Mouse (Mus musculus) liver, embryonic 14.5 days (tissue): ENCODE data around the gene Hist1h2bm. TPM values are rescaled to one million over a fixed set of nuclear protein-coding genes. Genes with fewer than 3 reads are reported as not detected.
A peak's percentile ranks its signal among the peaks of the same experiment; 100 is the strongest.

Source experiments
- ATAC-seq: fragments of 200-750 bp; cut with Nextera tagmentation; 2 replicates; pipeline ENCODE4 v1.8.0; 2017; ENCODE audit warnings: moderate number of reproducible peaks, mild to moderate bottlenecking, moderate library complexity; ENCODE audit not compliant: insufficient read depth
- DNase-seq, 3 experiments: peaks; one replicate each; pipeline ENCODE4 v3.0.0-alpha.2; 2012 to 2013; ENCODE audit warnings: low read depth in 3 of 3, low spot score in 3 of 3
- H3K27ac ChIP-seq: fragments of 300-500 bp; sonication (generic); 2 replicates; pipeline ENCODE4 v1.5.1; 2014; ENCODE audit warnings: moderate library complexity, mild to moderate bottlenecking, control low read depth, inconsistent platforms
- H3K27me3 ChIP-seq: fragments of 300-500 bp; sonication (generic); 2 replicates; pipeline ENCODE4 v1.6.1; 2014; ENCODE audit warnings: mild to moderate bottlenecking, low read length, moderate library complexity; ENCODE audit not compliant: control insufficient read depth, insufficient read depth
- H3K36me3 ChIP-seq: fragments of 300-500 bp; sonication (generic); replicated peaks from 2 replicates; pipeline ENCODE4 v1.6.1; 2014; ENCODE audit warnings: low read depth; ENCODE audit not compliant: control insufficient read depth, insufficient read depth
- H3K4me1 ChIP-seq, 2 experiments: fragments of 200-500 bp in 1 of 2; fragments of 300-500 bp in 1 of 2; sonication (generic) in 1 of 2; replicated peaks; 2 replicates each; pipeline ENCODE4 v1.6.1; 2012 to 2014; ENCODE audit warnings: antibody characterized with exemption in 1 of 2, inconsistent platforms in 1 of 2, low read length in 1 of 2; ENCODE audit not compliant: control insufficient read depth in 2 of 2, insufficient read depth in 2 of 2
- H3K4me2 ChIP-seq: fragments of 300-500 bp; sonication (generic); 2 replicates; pipeline ENCODE4 v1.6.1; 2014; ENCODE audit warnings: low read depth, mild to moderate bottlenecking, control low read depth, moderate library complexity
- H3K4me3 ChIP-seq, 2 experiments: fragments of 200-500 bp in 1 of 2; fragments of 300-500 bp in 1 of 2; sonication (generic) in 1 of 2; 2 replicates each; pipeline ENCODE4 v1.5.1; 2012 to 2014; ENCODE audit warnings: low read depth in 2 of 2, low read length in 2 of 2, mild to moderate bottlenecking in 2 of 2, control low read depth in 1 of 2, inconsistent platforms in 1 of 2, moderate library complexity in 1 of 2; ENCODE audit not compliant: insufficient read depth in 1 of 2
- H3K9ac ChIP-seq: fragments of 300-500 bp; sonication (generic); replicated peaks from 2 replicates; pipeline ENCODE4 v1.6.1; 2014; ENCODE audit warnings: mild to moderate bottlenecking, control low read depth, moderate library complexity
- H3K9me3 ChIP-seq: fragments of 300-500 bp; sonication (generic); 2 replicates; pipeline ENCODE4 v1.6.1; 2016; ENCODE audit warnings: low read length, mixed read lengths; ENCODE audit not compliant: control insufficient read depth
- CTCF ChIP-seq: IDR thresholded peaks from 2 replicates; pipeline ENCODE4 v1.5.1; 2016; ENCODE audit warnings: antibody characterized with exemption, low read depth, control low read depth
- EP300 ChIP-seq: IDR thresholded peaks from 2 replicates; pipeline ENCODE4 v1.6.1; 2016; ENCODE audit warnings: antibody characterized with exemption, low read depth
- WGBS: fragments of 180-500 bp; shearing (Covaris S2); extraction: QIAGEN DNeasy Blood & Tissue Kit; methylation state at CpG from one replicate; pipeline ENCODE4 v1.1.7; 2014; ENCODE audit not compliant: insufficient replicate concordance; 5-methylcytosine and 5-hydroxymethylcytosine counted together
- polyA plus RNA-seq, 2 experiments: library from polyadenylated mRNA; depleted of rRNA in 1 of 2; stranded (reverse) in 1 of 2; unstranded in 1 of 2; fragments of >200 nt; fragmentation: Nextera tagmentation in 1 of 2; extraction: Ambion mirVana in 1 of 2; gene quantifications; 2 replicates each; pipeline versions ENCODE4 v1.2.1 to v1.2.3; 2012 to 2014

Gene Hist1h2bm
- polyA plus RNA-seq, 2 experiments, result 5.0 to 18.2 TPM

DNA sequence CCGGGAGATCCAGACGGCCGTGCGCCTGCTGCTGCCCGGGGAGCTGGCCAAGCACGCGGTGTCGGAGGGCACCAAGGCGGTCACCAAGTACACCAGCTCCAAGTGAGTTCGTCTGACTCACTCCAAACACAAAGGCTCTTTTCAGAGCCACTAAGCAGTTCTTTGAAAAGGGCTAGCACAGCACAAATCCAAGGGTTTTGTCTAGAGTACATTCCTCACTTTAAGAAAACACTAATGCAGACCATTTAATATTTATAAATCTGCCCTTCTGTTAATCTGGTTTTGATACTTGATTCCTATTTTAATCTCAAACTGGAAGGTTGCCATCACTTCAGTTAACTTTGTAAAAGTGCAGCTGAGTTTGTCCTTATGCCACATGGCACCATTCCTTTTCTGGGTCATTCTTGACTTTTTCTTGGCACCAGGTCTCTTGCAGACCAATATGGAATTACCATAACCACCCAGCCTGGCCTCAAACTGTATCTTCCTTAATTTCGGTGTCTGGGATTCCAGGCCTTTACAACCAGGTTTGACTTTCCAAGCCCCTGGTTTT lies 605 bp downstream of the Hist1h2bm start:
- peak overlapping the region; percentile 51 to 57 for H3K4me3 ChIP-seq
- H3K4me2 ChIP-seq, result peak overlapping the region; percentile 80
- DNase-seq, result no peak
- peaks cover 11 to 14% of the 10 kb centered on the region in 2 experiments for H3K4me1 ChIP-seq
- peak overlapping the region; percentile 88 for H3K9ac ChIP-seq
- WGBS, result 3% methylated on average over 11 of the region's 11 CpGs
- peak; percentile 25 for ATAC-seq
- H3K27me3 ChIP-seq, result no peaks in the 10 kb centered on the region
- TF ChIP-seq CTCF (no peak), EP300 (no peak; the same call in 1 of the 2 replicates)
- no peaks in the 10 kb centered on the region for H3K9me3 ChIP-seq
- no peaks in the 10 kb centered on the region for H3K36me3 ChIP-seq
- H3K27ac ChIP-seq, result peak overlapping the region; percentile 98

- H3K4me1 ChIP-seq, result peaks cover 11 to 14% of the 10 kb centered on the region in 2 experiments
- no peaks in the 10 kb centered on the region for H3K27me3 ChIP-seq
- peak overlapping the region; percentile 80 for H3K4me2 ChIP-seq
- no peak for DNase-seq
- peak overlapping the region; percentile 98 for H3K27ac ChIP-seq
- no peaks in the 10 kb centered on the region for H3K9me3 ChIP-seq
- peak overlapping the region; percentile 88 for H3K9ac ChIP-seq
- TF ChIP-seq EP300 (no peak), CTCF (peak; percentile 34)
- no peaks in the 10 kb centered on the region for H3K36me3 ChIP-seq
- 33% methylated on average over 5 of the region's 5 CpGs for WGBS
- ATAC-seq, result no peak
- H3K4me3 ChIP-seq, result peak overlapping the region; percentile 51 to 57; a peak in 3 of 4 replicates
These were observed 1.4 kb downstream of the Hist1h2bm start for GRCm38 (mm10) chr13:21722993-21723836.

DNA sequence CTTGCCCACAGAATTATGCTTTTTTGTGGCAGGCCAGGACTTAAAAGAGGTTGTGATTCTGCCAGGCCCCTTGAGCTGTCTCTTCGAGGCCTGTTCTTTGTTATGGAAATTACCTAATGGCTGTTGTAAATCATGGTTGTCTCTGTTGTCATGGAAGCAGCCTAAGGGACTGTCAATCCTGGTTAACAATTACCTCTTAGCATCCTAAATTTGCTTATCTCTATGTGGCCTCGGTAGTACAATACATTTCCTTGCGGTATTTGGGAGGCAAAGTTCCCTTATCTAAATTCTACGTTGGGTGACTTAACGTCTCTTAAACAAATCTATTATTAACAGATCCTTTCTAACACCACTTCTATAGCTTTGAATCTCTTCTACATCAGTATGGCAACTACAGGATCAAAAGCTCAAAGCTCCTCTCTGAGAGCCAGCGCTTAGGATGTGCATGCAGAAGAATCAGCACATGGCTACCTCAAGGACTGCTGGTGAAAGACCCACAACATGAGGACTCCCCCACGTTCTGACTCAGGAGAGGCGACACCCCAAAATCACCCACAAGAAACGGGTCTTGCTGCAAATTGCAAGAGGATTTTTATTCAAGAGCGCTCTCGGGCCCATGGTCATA lies 6.2 kb downstream of the Hist1h2bm start:
- no peaks in the 10 kb centered on the region for H3K27me3 ChIP-seq
- no peak for ATAC-seq
- WGBS, result 31% methylated on average over 11 of the region's 11 CpGs
- no peak for DNase-seq
- no peaks in the 10 kb centered on the region for H3K36me3 ChIP-seq
- H3K4me1 ChIP-seq, result no peaks in the 10 kb centered on the region; a peak in 2 of 4 replicates
- H3K27ac ChIP-seq, result no peak overlapping the region
- no peak overlapping the region for H3K4me2 ChIP-seq
- H3K4me3 ChIP-seq, result no peak overlapping the region
- TF ChIP-seq EP300, result 0 out of 2 replicates have a peak, but pooled peaks have one; percentile 13
- no peak for TF ChIP-seq CTCF
- H3K9ac ChIP-seq, result no peak overlapping the region
- no peaks in the 10 kb centered on the region for H3K9me3 ChIP-seq

GRCm38 (mm10) chr13:21729544-21729943 lies 7.7 kb downstream of the Hist1h2bm start:
- TF ChIP-seq EP300 (no peak), CTCF (no peak)
- H3K9ac ChIP-seq, result no peak overlapping the region
- H3K4me3 ChIP-seq, result no peak overlapping the region
- WGBS, result 69% methylated on average over 1 of the region's 1 CpGs
- no peaks in the 10 kb centered on the region for H3K27me3 ChIP-seq
- no peak overlapping the region for H3K27ac ChIP-seq
- DNase-seq, result no peak
- H3K4me1 ChIP-seq, result peaks cover 0 to 7% of the 10 kb centered on the region in 2 experiments; a peak in 3 of 4 replicates
- H3K4me2 ChIP-seq, result no peak overlapping the region
- no peaks in the 10 kb centered on the region for H3K36me3 ChIP-seq
- no peaks in the 10 kb centered on the region for H3K9me3 ChIP-seq
- no peak for ATAC-seq

- ATAC-seq, result no peak
- 77% methylated on average over 5 of the region's 5 CpGs for WGBS
- no peak overlapping the region; the same call in 1 of the 2 replicates for H3K4me2 ChIP-seq
These were observed 11.6 kb downstream of the Hist1h2bm start for GRCm38 (mm10) chr13:21733466-21733865.

More at GRCm38 (mm10) chr13:21733466-21733865, 11.6 kb downstream of the Hist1h2bm start:
- Histone ChIP-seq H3K27ac (peak overlapping the region; percentile 92), H3K27me3 (no peaks in the 10 kb centered on the region), H3K9me3 (no peaks in the 10 kb centered on the region), H3K9ac (peak overlapping the region; percentile 90), H3K4me3 (no peak overlapping the region), H3K36me3 (no peaks in the 10 kb centered on the region), H3K4me1 (peaks cover 0 to 7% of the 10 kb centered on the region in 2 experiments; a peak in 3 of 4 replicates)
- DNase-seq, result no peak
- no peak for TF ChIP-seq EP300
- TF ChIP-seq CTCF, result peak; percentile 40
